Mouse (Mus musculus): Measurements from ENCODE around the gene Iqgap1.

Gene Iqgap1

DNA sequence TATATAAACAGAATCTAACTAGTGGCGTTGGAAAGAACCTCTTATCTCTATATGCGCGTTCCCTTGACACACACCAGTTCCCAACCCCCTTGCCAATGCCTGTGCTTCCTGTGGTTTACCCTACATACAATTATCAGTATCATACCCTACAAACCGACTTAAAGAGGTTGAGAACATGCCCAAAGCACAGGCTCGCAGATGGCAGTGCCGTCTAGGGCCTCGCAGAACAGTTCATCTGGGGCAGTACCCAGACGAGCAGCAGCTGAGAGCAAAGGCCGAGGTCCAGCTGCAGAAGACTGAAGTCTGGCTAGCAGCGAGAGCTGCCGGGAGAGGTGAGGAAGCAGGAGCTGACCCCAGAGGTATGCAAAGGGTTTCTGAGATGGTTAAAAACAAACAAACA lies 158.6 kb downstream of the Iqgap1 start:
- DNase-seq (ENCODE audit: low spot score in 2 of 2) = no peak

DNA sequence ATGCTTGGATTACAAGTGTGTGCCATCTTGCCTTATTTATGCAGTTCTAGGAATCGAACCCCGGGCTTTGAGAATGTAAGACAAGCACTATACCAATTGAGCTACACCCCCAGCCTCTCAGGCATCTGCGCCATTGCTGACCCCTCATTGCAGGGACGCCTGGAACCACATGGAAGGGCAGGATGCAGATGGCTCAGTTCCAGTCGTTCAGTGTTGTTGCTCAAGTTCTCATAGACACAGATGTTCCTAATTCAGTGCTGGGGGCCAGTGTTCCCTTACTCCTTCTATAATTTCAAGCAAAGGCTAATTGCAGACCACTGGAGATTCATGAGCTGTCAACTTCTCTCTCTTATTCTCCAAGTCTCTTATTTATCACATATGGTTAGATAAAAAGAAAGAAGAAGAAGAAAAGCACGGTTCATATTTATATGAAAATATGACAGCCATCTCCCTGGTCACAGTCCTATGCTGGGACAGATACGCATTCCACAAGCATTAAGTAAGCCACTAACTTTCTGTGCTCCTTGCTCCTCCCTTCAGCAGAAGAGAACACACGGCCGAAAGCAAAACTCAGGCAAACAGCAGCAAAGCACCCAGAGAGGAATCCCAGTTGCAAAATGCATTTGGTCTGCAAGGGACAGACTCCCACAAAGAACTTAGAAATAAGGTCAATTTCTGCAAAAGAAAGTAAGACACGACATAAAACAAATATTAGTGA lies 159.4 kb downstream of the Iqgap1 start:
- no peak for DNase-seq (ENCODE audit: low spot score in 2 of 2)
